Mouse (Mus musculus): Measurements from ENCODE around the gene Rab11b. TPM values are rescaled to one million over a fixed set of nuclear protein-coding genes. Genes with fewer than 3 reads are reported as not detected.
"Not testable (repeated sequence)": the region's sequence is repeated elsewhere in the genome, so short reads cannot be mapped to it uniquely, and the experiment has no call there.

Gene Rab11b
- polyA plus RNA-seq, 1 experiment from 2014 or later, result 295 TPM

GRCm38 (mm10) chr17:33733526-33733925, 26.8 kb downstream of the Rab11b start:
- H3K4me2 ChIP-seq (ENCODE audit: low read depth); H3K27me3 ChIP-seq (ENCODE audit: control insufficient read depth, insufficient read depth, low read length); H3K4me3 ChIP-seq (ENCODE audit: low read depth, low read length); DNase-seq (ENCODE audit: low spot score); H3K9me3 ChIP-seq (ENCODE audit: control insufficient read depth, low read length); H3K4me1 ChIP-seq (ENCODE audit: control insufficient read depth, insufficient read depth, low read length); H3K27ac ChIP-seq (ENCODE audit: low read depth, low read length); ATAC-seq (ENCODE audit: insufficient read depth, low FRiP score, low TSS enrichment); H3K9ac ChIP-seq (ENCODE audit: low read length); H3K36me3 ChIP-seq (ENCODE audit: control insufficient read depth, insufficient read depth, low read length): not testable (repeated sequence)
- WGBS, result 77% methylated on average over 10 of the region's 10 CpGs

- H3K27ac ChIP-seq (ENCODE audit: low read depth, low read length); H3K9ac ChIP-seq (ENCODE audit: low read length); DNase-seq (ENCODE audit: low spot score); ATAC-seq (ENCODE audit: insufficient read depth, low FRiP score, low TSS enrichment); H3K27me3 ChIP-seq (ENCODE audit: control insufficient read depth, insufficient read depth, low read length); H3K4me1 ChIP-seq (ENCODE audit: control insufficient read depth, insufficient read depth, low read length); H3K9me3 ChIP-seq (ENCODE audit: control insufficient read depth, low read length); H3K36me3 ChIP-seq (ENCODE audit: control insufficient read depth, insufficient read depth, low read length); H3K4me3 ChIP-seq (ENCODE audit: low read depth, low read length); H3K4me2 ChIP-seq (ENCODE audit: low read depth): not testable (repeated sequence)
- 78% methylated on average over 9 of the region's 9 CpGs for WGBS
Observed at GRCm38 (mm10) chr17:33732556-33733083, 27.7 kb downstream of the Rab11b start.

GRCm38 (mm10) chr17:33729215-33729614, 31.1 kb downstream of the Rab11b start:
- H3K9me3 ChIP-seq (ENCODE audit: control insufficient read depth, low read length), result no peaks in the 10 kb centered on the region
- no peak overlapping the region for H3K27ac ChIP-seq (ENCODE audit: low read depth, low read length)
- H3K27me3 ChIP-seq (ENCODE audit: control insufficient read depth, insufficient read depth, low read length), result no peaks in the 10 kb centered on the region
- 78% methylated on average over 2 of the region's 2 CpGs for WGBS
- no peak overlapping the region for H3K9ac ChIP-seq (ENCODE audit: low read length)
- H3K36me3 ChIP-seq (ENCODE audit: control insufficient read depth, insufficient read depth, low read length), result no peaks in the 10 kb centered on the region
- ATAC-seq (ENCODE audit: insufficient read depth, low FRiP score, low TSS enrichment), result no peak
- no peak for DNase-seq (ENCODE audit: low spot score)
- H3K4me3 ChIP-seq (ENCODE audit: low read depth, low read length), result no peak overlapping the region
- no peak overlapping the region for H3K4me2 ChIP-seq (ENCODE audit: low read depth)
- no peaks in the 10 kb centered on the region for H3K4me1 ChIP-seq (ENCODE audit: control insufficient read depth, insufficient read depth, low read length)

GRCm38 (mm10) chr17:33728396-33728795, 31.9 kb downstream of the Rab11b start:
- Histone ChIP-seq H3K4me2 (ENCODE audit: low read depth) (no peak overlapping the region), H3K27me3 (ENCODE audit: control insufficient read depth, insufficient read depth, low read length) (no peaks in the 10 kb centered on the region), H3K4me3 (ENCODE audit: low read depth, low read length) (no peak overlapping the region), H3K9ac (ENCODE audit: low read length) (no peak overlapping the region), H3K4me1 (ENCODE audit: control insufficient read depth, insufficient read depth, low read length) (no peaks in the 10 kb centered on the region), H3K27ac (ENCODE audit: low read depth, low read length) (no peak overlapping the region), H3K36me3 (ENCODE audit: control insufficient read depth, insufficient read depth, low read length) (no peaks in the 10 kb centered on the region), H3K9me3 (ENCODE audit: control insufficient read depth, low read length) (no peaks in the 10 kb centered on the region)
- no peak for DNase-seq (ENCODE audit: low spot score)
- WGBS, result 76% methylated on average over 2 of the region's 2 CpGs
- no peak for ATAC-seq (ENCODE audit: insufficient read depth, low FRiP score, low TSS enrichment)

- DNase-seq (ENCODE audit: low spot score), result no peak
- no peaks in the 10 kb centered on the region for H3K9me3 ChIP-seq (ENCODE audit: control insufficient read depth, low read length)
- H3K4me3 ChIP-seq (ENCODE audit: low read depth, low read length), result no peak overlapping the region
- 0 out of 2 replicates have a peak, but pooled peaks cover 4% of the 10 kb centered on the region for H3K4me1 ChIP-seq (ENCODE audit: control insufficient read depth, insufficient read depth, low read length)
- H3K9ac ChIP-seq (ENCODE audit: low read length), result no peak overlapping the region
- no peak overlapping the region for H3K27ac ChIP-seq (ENCODE audit: low read depth, low read length)
- no peak for ATAC-seq (ENCODE audit: insufficient read depth, low FRiP score, low TSS enrichment)
- no peaks in the 10 kb centered on the region for H3K27me3 ChIP-seq (ENCODE audit: control insufficient read depth, insufficient read depth, low read length)
- H3K36me3 ChIP-seq (ENCODE audit: control insufficient read depth, insufficient read depth, low read length), result no peaks in the 10 kb centered on the region
- H3K4me2 ChIP-seq (ENCODE audit: low read depth), result no peak overlapping the region
- 95% methylated on average over 7 of the region's 7 CpGs for WGBS
Observed at GRCm38 (mm10) chr17:33719736-33720378, 40.5 kb downstream of the Rab11b start.

- Histone ChIP-seq H3K4me1 (ENCODE audit: control insufficient read depth, insufficient read depth, low read length) (0 out of 2 replicates have a peak, but pooled peaks cover 4% of the 10 kb centered on the region), H3K27ac (ENCODE audit: low read depth, low read length) (no peak overlapping the region), H3K36me3 (ENCODE audit: control insufficient read depth, insufficient read depth, low read length) (no peaks in the 10 kb centered on the region), H3K9me3 (ENCODE audit: control insufficient read depth, low read length) (no peaks in the 10 kb centered on the region), H3K4me2 (ENCODE audit: low read depth) (no peak overlapping the region), H3K27me3 (ENCODE audit: control insufficient read depth, insufficient read depth, low read length) (no peaks in the 10 kb centered on the region), H3K4me3 (ENCODE audit: low read depth, low read length) (peak overlapping the region; percentile 70; the same call in 1 of the 2 replicates), H3K9ac (ENCODE audit: low read length) (no peak overlapping the region)
- 51% methylated on average over 10 of the region's 10 CpGs for WGBS
- DNase-seq (ENCODE audit: low spot score) (no peak), ATAC-seq (ENCODE audit: insufficient read depth, low FRiP score, low TSS enrichment) (0 out of 2 replicates have a peak, but pooled peaks have one; percentile 17)
Observed at GRCm38 (mm10) chr17:33718944-33719725, 41.2 kb downstream of the Rab11b start.

GRCm38 (mm10) chr17:33718384-33718881, 41.9 kb downstream of the Rab11b start, which contains the start of gene March2:
Gene March2 (minus strand): TSS chr17:33718670.
- Histone ChIP-seq H3K9me3 (ENCODE audit: control insufficient read depth, low read length) (no peaks in the 10 kb centered on the region), H3K27me3 (ENCODE audit: control insufficient read depth, insufficient read depth, low read length) (no peaks in the 10 kb centered on the region), H3K36me3 (ENCODE audit: control insufficient read depth, insufficient read depth, low read length) (no peaks in the 10 kb centered on the region), H3K4me2 (ENCODE audit: low read depth) (peak within 1 kb of the TSS; percentile 66), H3K27ac (ENCODE audit: low read depth, low read length) (no peak within 1 kb of the TSS), H3K9ac (ENCODE audit: low read length) (peak within 1 kb of the TSS; percentile 67), H3K4me1 (ENCODE audit: control insufficient read depth, insufficient read depth, low read length) (0 out of 2 replicates have a peak, but pooled peaks cover 4% of the 10 kb centered on the region), H3K4me3 (ENCODE audit: low read depth, low read length) (peak within 1 kb of the TSS; percentile 70)
- ATAC-seq (ENCODE audit: insufficient read depth, low FRiP score, low TSS enrichment), result peak; percentile 100
- DNase-seq (ENCODE audit: low spot score), result peak; percentile 97
- WGBS, result under 1% methylated on average over 38 of the region's 46 CpGs

- Histone ChIP-seq H3K4me3 (ENCODE audit: low read depth, low read length) (peak overlapping the region; percentile 70), H3K36me3 (ENCODE audit: control insufficient read depth, insufficient read depth, low read length) (no peaks in the 10 kb centered on the region), H3K4me2 (ENCODE audit: low read depth) (peak overlapping the region; percentile 66), H3K9ac (ENCODE audit: low read length) (peak overlapping the region; percentile 67), H3K27ac (ENCODE audit: low read depth, low read length) (no peak overlapping the region), H3K9me3 (ENCODE audit: control insufficient read depth, low read length) (no peaks in the 10 kb centered on the region), H3K27me3 (ENCODE audit: control insufficient read depth, insufficient read depth, low read length) (no peaks in the 10 kb centered on the region), H3K4me1 (ENCODE audit: control insufficient read depth, insufficient read depth, low read length) (0 out of 2 replicates have a peak, but pooled peaks cover 4% of the 10 kb centered on the region)
- WGBS, result 7% methylated on average over 8 of the region's 8 CpGs
- no peak for ATAC-seq (ENCODE audit: insufficient read depth, low FRiP score, low TSS enrichment)
- DNase-seq (ENCODE audit: low spot score), result no peak
Observed at GRCm38 (mm10) chr17:33717982-33718381, 42.3 kb downstream of the Rab11b start.
